Comparison of ENCODE assay signal across 8 mouse cellular contexts in genomic region chr16:18878091-18878720, GRCm38 (mm10). TPM values are rescaled to one million over a fixed set of nuclear protein-coding genes. Genes with fewer than 3 reads are reported as not detected.
DNase-seq lines count a peak whose midpoint lies in the region; ATAC-seq and TF ChIP-seq lines count a peak whose summit lies in the region.

No protein-coding gene starts in this region.

- TF ChIP-seq RAD21 in MEL (IDR thresholded peaks at IDR 0.05; ENCODE audit: low read depth, low read length), result no peak

- DNase-seq in kidney, adult 18-20 months, result no peak
- DNase-seq in MEL (ENCODE audit: low read depth, low spot score) (no peak), MN1 (ENCODE audit: low spot score) (no peak)
- no peak for DNase-seq in liver, embryonic 13.5 days
- no peak for DNase-seq in ovary, postnatal 10 days (ENCODE audit: low spot score)

- no peak for TF ChIP-seq EP300 in MEL (IDR thresholded peaks at IDR 0.05; ENCODE audit: low read depth in 1 of 2, low read length in 2 of 2)

- no peak for TF ChIP-seq POLR2A in MEL (IDR thresholded peaks at IDR 0.05; ENCODE audit: control insufficient read depth in 1 of 2, insufficient read depth in 1 of 2, low read depth in 1 of 2, low read length in 2 of 2, poor library complexity in 1 of 2)

- peak overlapping the region; percentile 95 for H3K27ac ChIP-seq in kidney, embryonic 14.5 days (ENCODE audit: low read depth, low read length)
- peak overlapping the region; percentile 54 for H3K27ac ChIP-seq in MEL (ENCODE audit: control insufficient read depth, low read depth, low read length)
- peak overlapping the region; percentile 96 for H3K27ac ChIP-seq in forebrain, embryonic 13.5 days
- H3K27ac ChIP-seq in liver, embryonic 13.5 days, result peak overlapping the region; percentile 98
- H3K27ac ChIP-seq in stomach, embryonic 14.5 days (ENCODE audit: low read length), result peak overlapping the region; percentile 93

- H3K36me3 ChIP-seq in kidney, embryonic 14.5 days (ENCODE audit: control insufficient read depth, insufficient read depth, low read length), result peaks cover 11% of the 10 kb centered on the region
- peaks cover 22 to 45% of the 10 kb centered on the region in 2 experiments for H3K36me3 ChIP-seq in MEL (ENCODE audit: control insufficient read depth in 1 of 2, insufficient read depth in 2 of 2, low read length in 2 of 2)
- H3K36me3 ChIP-seq in forebrain, embryonic 13.5 days (ENCODE audit: poor library complexity, severe bottlenecking), result peaks cover 23% of the 10 kb centered on the region
- H3K36me3 ChIP-seq in liver, embryonic 13.5 days, result peaks cover 42% of the 10 kb centered on the region
- H3K36me3 ChIP-seq in stomach, embryonic 14.5 days (ENCODE audit: control insufficient read depth, insufficient read depth, low read length), result peaks cover 9% of the 10 kb centered on the region

- peaks cover 77% of the 10 kb centered on the region for H3K79me2 ChIP-seq in MEL (ENCODE audit: control insufficient read depth, insufficient read depth, low read length, poor library complexity)

- H3K27me3 ChIP-seq in kidney, embryonic 14.5 days (ENCODE audit: control insufficient read depth, insufficient read depth, low read length), result no peaks in the 10 kb centered on the region
- no peaks in the 10 kb centered on the region for H3K27me3 ChIP-seq in MEL (ENCODE audit: control insufficient read depth in 1 of 2, insufficient read depth in 2 of 2, low read length in 2 of 2)
- no peaks in the 10 kb centered on the region for H3K27me3 ChIP-seq in forebrain, embryonic 13.5 days
- no peaks in the 10 kb centered on the region for H3K27me3 ChIP-seq in liver, embryonic 13.5 days
- no peaks in the 10 kb centered on the region for H3K27me3 ChIP-seq in stomach, embryonic 14.5 days (ENCODE audit: control insufficient read depth, insufficient read depth, low read length)

- WGBS in kidney, embryonic 14.5 days, result 29% methylated on average over 20 of the region's 20 CpGs
- 31% methylated on average over 20 of the region's 20 CpGs for WGBS in forebrain, embryonic 13.5 days
- 15% methylated on average over 20 of the region's 20 CpGs for WGBS in liver, embryonic 13.5 days (ENCODE audit: insufficient replicate concordance)
- 22% methylated on average over 20 of the region's 20 CpGs for WGBS in stomach, embryonic 14.5 days

- peak overlapping the region; percentile 78 for H3K9ac ChIP-seq in kidney, embryonic 14.5 days (ENCODE audit: low read depth, low read length)
- H3K9ac ChIP-seq in MEL (ENCODE audit: control insufficient read depth, low read depth, low read length, poor library complexity, severe bottlenecking), result peak overlapping the region; percentile 97
- H3K9ac ChIP-seq in forebrain, embryonic 13.5 days, result peak overlapping the region; percentile 93
- peak overlapping the region; percentile 94 for H3K9ac ChIP-seq in liver, embryonic 13.5 days
- H3K9ac ChIP-seq in stomach, embryonic 14.5 days (replicated peaks; ENCODE audit: low read depth, low read length), result peak overlapping the region; percentile 90

- peak overlapping the region; percentile 89 for H3K4me3 ChIP-seq in kidney, embryonic 14.5 days (ENCODE audit: low read length)
- peak overlapping the region; percentile 76 to 92 for H3K4me3 ChIP-seq in MEL (ENCODE audit: control insufficient read depth in 1 of 2, insufficient read depth in 1 of 2, low read depth in 2 of 2, low read length in 2 of 2)
- peak overlapping the region; percentile 84 for H3K4me3 ChIP-seq in forebrain, embryonic 13.5 days
- H3K4me3 ChIP-seq in liver, embryonic 13.5 days (replicated peaks), result peak overlapping the region; percentile 97
- H3K4me3 ChIP-seq in stomach, embryonic 14.5 days (ENCODE audit: low read depth, low read length), result peak overlapping the region; percentile 81

- TF ChIP-seq CTCF in MEL (IDR thresholded peaks at IDR 0.05 in 2 of 3, conservative IDR thresholded peaks at IDR 0.05 in 1 of 3; ENCODE audit: control insufficient read depth in 1 of 3, insufficient read depth in 1 of 3, low read depth in 2 of 3, low read length in 3 of 3, poor library complexity in 1 of 3, severe bottlenecking in 1 of 3), result no peak; a peak in 1 of 6 replicates

- H3K9me3 ChIP-seq in kidney, embryonic 14.5 days (ENCODE audit: control insufficient read depth, low read length), result no peaks in the 10 kb centered on the region
- no peaks in the 10 kb centered on the region for H3K9me3 ChIP-seq in MEL (replicated peaks; ENCODE audit: insufficient read depth, low read length)
- no peaks in the 10 kb centered on the region for H3K9me3 ChIP-seq in forebrain, embryonic 13.5 days (replicated peaks)
- no peaks in the 10 kb centered on the region for H3K9me3 ChIP-seq in liver, embryonic 13.5 days (replicated peaks)
- H3K9me3 ChIP-seq in stomach, embryonic 14.5 days (ENCODE audit: control insufficient read depth, low read depth, low read length), result no peaks in the 10 kb centered on the region

- no peak for ATAC-seq in kidney, embryonic 14.5 days (ENCODE audit: low FRiP score, low TSS enrichment)
- no peak for ATAC-seq in forebrain, embryonic 13.5 days
- no peak for ATAC-seq in liver, embryonic 13.5 days (ENCODE audit: low read depth)
- ATAC-seq in stomach, embryonic 14.5 days (ENCODE audit: insufficient number of reproducible peaks, insufficient read depth, low FRiP score, low read depth), result no peak

- peaks cover 5% of the 10 kb centered on the region; the same call in 1 of the 2 replicates for H3K4me1 ChIP-seq in kidney, embryonic 14.5 days (ENCODE audit: control insufficient read depth, insufficient read depth, low read length)
- peaks cover 15 to 28% of the 10 kb centered on the region in 2 experiments for H3K4me1 ChIP-seq in MEL (ENCODE audit: control insufficient read depth in 1 of 2, insufficient read depth in 2 of 2, low read length in 2 of 2)
- peaks cover 37% of the 10 kb centered on the region for H3K4me1 ChIP-seq in forebrain, embryonic 13.5 days
- H3K4me1 ChIP-seq in liver, embryonic 13.5 days (replicated peaks), result peaks cover 61% of the 10 kb centered on the region
- peaks cover 4% of the 10 kb centered on the region; the same call in 1 of the 2 replicates for H3K4me1 ChIP-seq in stomach, embryonic 14.5 days (ENCODE audit: control insufficient read depth, insufficient read depth, low read length)

- peak overlapping the region; percentile 85 for H3K4me2 ChIP-seq in kidney, embryonic 14.5 days (replicated peaks; ENCODE audit: low read depth, low read length)
- peak overlapping the region; percentile 83 for H3K4me2 ChIP-seq in forebrain, embryonic 13.5 days
- peak overlapping the region; percentile 96 for H3K4me2 ChIP-seq in liver, embryonic 13.5 days
- H3K4me2 ChIP-seq in stomach, embryonic 14.5 days (replicated peaks; ENCODE audit: low read depth, low read length), result peak overlapping the region; percentile 73

TF ChIP-seq in MEL, 35 proteins besides CTCF, POLR2A, EP300 and RAD21:
- TF ChIP-seq ZC3H11A (IDR thresholded peaks at IDR 0.05; ENCODE audit: low read depth, low read length) (no peak), TBP (IDR thresholded peaks at IDR 0.05; ENCODE audit: low read depth, low read length) (peak; percentile 72), ZNF384 (IDR thresholded peaks at IDR 0.05; ENCODE audit: low read depth, low read length) (peak; percentile 85), MYC (IDR thresholded peaks at IDR 0.05; ENCODE audit: low read depth, low read length) (no peak; the same call in 1 of the 2 replicates)

RNA-seq across cellular contexts. Expression of gene Hira, which starts 1.4 kb away (rescaled TPM):
- polyA plus RNA-seq in kidney, embryonic 14.5 days (2014; fragmentation: Nextera tagmentation; extraction: Ambion mirVana), result 14.6 and 20.8 TPM in 2 replicates
- total RNA-seq in MEL (2012; rRNA removed), result 40.9 and 50.5 TPM in 2 replicates
- polyA plus RNA-seq in MEL (2012; ENCODE audit: insufficient read depth in 1 of 2, insufficient read length in 2 of 2, low read depth in 1 of 2, low replicate concordance in 2 of 2, missing spikeins in 1 of 2), result 100 to 1,000 TPM in 1 of 2 experiments, not detected in 1; 203 TPM
- 21.4 and 25.8 TPM in 2 replicates for polyA plus RNA-seq in forebrain, embryonic 13.5 days (2015; fragmentation: Nextera tagmentation; extraction: Ambion mirVana)
- 7.9 and 9.1 TPM in 2 replicates for polyA plus RNA-seq in liver, embryonic 13.5 days (2015; fragmentation: Nextera tagmentation; extraction: Ambion mirVana)
- 16.3 and 16.8 TPM in 2 replicates for polyA plus RNA-seq in stomach, embryonic 14.5 days (2014; fragmentation: Nextera tagmentation; extraction: Ambion mirVana)

RNA-seq across cellular contexts. Expression of gene Mrpl40, which starts 1.5 kb away (rescaled TPM):
- 97.3 and 99.0 TPM in 2 replicates for polyA plus RNA-seq in kidney, embryonic 14.5 days (2014; fragmentation: Nextera tagmentation; extraction: Ambion mirVana)
- 77.2 and 78.7 TPM in 2 replicates for total RNA-seq in MEL (2012; rRNA removed)
- 10 to 100 TPM in 1 of 2 experiments, not detected in 1; 84.6 TPM for polyA plus RNA-seq in MEL (2012; ENCODE audit: insufficient read depth in 1 of 2, insufficient read length in 2 of 2, low read depth in 1 of 2, low replicate concordance in 2 of 2, missing spikeins in 1 of 2)
- polyA plus RNA-seq in forebrain, embryonic 13.5 days (2015; fragmentation: Nextera tagmentation; extraction: Ambion mirVana), result 78.6 and 87.4 TPM in 2 replicates
- polyA plus RNA-seq in liver, embryonic 13.5 days (2015; fragmentation: Nextera tagmentation; extraction: Ambion mirVana), result 84.7 and 88.8 TPM in 2 replicates
- 87.2 and 91.6 TPM in 2 replicates for polyA plus RNA-seq in stomach, embryonic 14.5 days (2014; fragmentation: Nextera tagmentation; extraction: Ambion mirVana)

RNA-seq across cellular contexts. Expression of gene Gm28539, which starts 41.8 kb away (rescaled TPM):
- not detected in 2 replicates for polyA plus RNA-seq in kidney, embryonic 14.5 days (2014; fragmentation: Nextera tagmentation; extraction: Ambion mirVana)
- 1.3 and 2.9 TPM in 2 replicates for total RNA-seq in MEL (2012; rRNA removed)
- 10 to 100 TPM in 1 of 2 experiments, not detected in 1; 13.9 TPM for polyA plus RNA-seq in MEL (2012; ENCODE audit: insufficient read depth in 1 of 2, insufficient read length in 2 of 2, low read depth in 1 of 2, low replicate concordance in 2 of 2, missing spikeins in 1 of 2)
- polyA plus RNA-seq in forebrain, embryonic 13.5 days (2015; fragmentation: Nextera tagmentation; extraction: Ambion mirVana), result not detected in 2 replicates
- polyA plus RNA-seq in liver, embryonic 13.5 days (2015; fragmentation: Nextera tagmentation; extraction: Ambion mirVana), result not detected in 2 replicates
- not detected in 2 replicates for polyA plus RNA-seq in stomach, embryonic 14.5 days (2014; fragmentation: Nextera tagmentation; extraction: Ambion mirVana)

RNA-seq across cellular contexts. Expression of gene 2510002D24Rik, which starts 41.8 kb away (rescaled TPM):
- polyA plus RNA-seq in kidney, embryonic 14.5 days (2014; fragmentation: Nextera tagmentation; extraction: Ambion mirVana), result 36.2 and 40.1 TPM in 2 replicates
- total RNA-seq in MEL (2012; rRNA removed), result 19.9 and 25.3 TPM in 2 replicates
- polyA plus RNA-seq in MEL (2012; ENCODE audit: insufficient read depth in 1 of 2, insufficient read length in 2 of 2, low read depth in 1 of 2, low replicate concordance in 2 of 2, missing spikeins in 1 of 2), result 10 to 100 TPM in 1 of 2 experiments, not detected in 1; 33.0 TPM
- 26.1 and 29.6 TPM in 2 replicates for polyA plus RNA-seq in forebrain, embryonic 13.5 days (2015; fragmentation: Nextera tagmentation; extraction: Ambion mirVana)
- 20.3 and 23.8 TPM in 2 replicates for polyA plus RNA-seq in liver, embryonic 13.5 days (2015; fragmentation: Nextera tagmentation; extraction: Ambion mirVana)
- 37.4 and 47.6 TPM in 2 replicates for polyA plus RNA-seq in stomach, embryonic 14.5 days (2014; fragmentation: Nextera tagmentation; extraction: Ambion mirVana)
